Comparison of ENCODE assay signal across 9 mouse cellular contexts in the genomic region with DNA sequence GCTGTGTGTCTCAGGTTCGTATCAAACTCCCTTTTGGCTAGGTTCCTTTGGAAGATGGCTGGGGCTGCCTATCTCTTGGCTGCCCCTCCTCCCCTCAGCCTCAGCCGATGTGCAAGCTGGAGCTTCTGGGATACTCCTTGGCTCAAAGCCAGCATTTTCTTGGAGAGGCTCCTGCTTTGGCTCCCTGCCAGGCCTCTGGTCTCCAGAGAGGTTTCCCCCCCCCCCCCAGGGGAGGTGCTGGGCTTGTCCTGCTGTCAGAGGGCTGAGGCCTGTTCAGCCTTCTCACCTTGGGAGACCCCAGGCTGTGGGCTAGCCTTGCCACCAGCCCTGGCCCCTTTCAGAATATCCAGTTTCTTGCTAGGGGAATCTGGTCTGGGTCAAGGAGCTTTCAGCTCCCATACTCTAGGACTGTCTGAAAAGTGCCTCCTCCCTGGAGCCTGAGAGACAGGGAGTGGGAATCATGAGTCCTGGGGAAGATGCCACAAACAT. TPM values are rescaled to one million over a fixed set of nuclear protein-coding genes. Genes with fewer than 3 reads are reported as not detected.
DNase-seq lines count a peak whose midpoint lies in the region; ATAC-seq lines count a peak whose summit lies in the region.
"Had no signal": no experiment of that assay in that cellular context is flagged by ENCODE, and none has a peak within 500 bp of the region (broad histone marks: within the 10 kb centered on the region; RNA-seq: fewer than 3 reads in every experiment).

No protein-coding gene starts in this region.

- no peaks in the 10 kb centered on the region for H3K9me3 ChIP-seq in kidney, embryonic 15.5 days (replicated peaks)
- H3K9me3 ChIP-seq in forebrain, embryonic 11.5 days (ENCODE audit: control insufficient read depth, low read length), result no peaks in the 10 kb centered on the region
- H3K9me3 ChIP-seq in hindbrain, embryonic 12.5 days (replicated peaks), result no peaks in the 10 kb centered on the region
- no peaks in the 10 kb centered on the region for H3K9me3 ChIP-seq in midbrain, embryonic 11.5 days (ENCODE audit: control insufficient read depth, low read length)

- H3K4me3 ChIP-seq in kidney, embryonic 15.5 days (replicated peaks), result no peak overlapping the region
- H3K4me3 ChIP-seq in forebrain, embryonic 11.5 days (ENCODE audit: low read depth, low read length), result no peak overlapping the region
- no peak overlapping the region for H3K4me3 ChIP-seq in hindbrain, embryonic 12.5 days
- H3K4me3 ChIP-seq in midbrain, embryonic 11.5 days (ENCODE audit: low read depth, low read length), result no peak overlapping the region
- H3K4me3 ChIP-seq: myocyte had no signal

- peaks cover 8% of the 10 kb centered on the region for H3K4me1 ChIP-seq in kidney, embryonic 15.5 days
- peaks cover 81% of the 10 kb centered on the region for H3K4me1 ChIP-seq in forebrain, embryonic 11.5 days (replicated peaks; ENCODE audit: control insufficient read depth, insufficient read depth, low read length)
- H3K4me1 ChIP-seq in hindbrain, embryonic 12.5 days, result peaks cover 97% of the 10 kb centered on the region
- H3K4me1 ChIP-seq in midbrain, embryonic 11.5 days (ENCODE audit: control insufficient read depth, insufficient read depth, low read length), result peaks cover 54% of the 10 kb centered on the region

- H3K9ac ChIP-seq in kidney, embryonic 15.5 days, result no peak overlapping the region
- peak overlapping the region; percentile 1 for H3K9ac ChIP-seq in forebrain, embryonic 11.5 days (ENCODE audit: low read length)
- H3K9ac ChIP-seq in hindbrain, embryonic 12.5 days, result peak overlapping the region; percentile 44
- H3K9ac ChIP-seq in midbrain, embryonic 11.5 days (ENCODE audit: low read length), result no peak overlapping the region

- no peak overlapping the region for H3K27ac ChIP-seq in kidney, embryonic 15.5 days
- peak overlapping the region; percentile 99 for H3K27ac ChIP-seq in forebrain, embryonic 11.5 days (ENCODE audit: low read depth, low read length)
- peak overlapping the region; percentile 98 for H3K27ac ChIP-seq in hindbrain, embryonic 12.5 days
- H3K27ac ChIP-seq in midbrain, embryonic 11.5 days (ENCODE audit: low read depth, low read length), result peak overlapping the region; percentile 32; the same call in 1 of the 2 replicates

- no peak overlapping the region for H3K4me2 ChIP-seq in kidney, embryonic 15.5 days
- no peak overlapping the region for H3K4me2 ChIP-seq in forebrain, embryonic 11.5 days (ENCODE audit: low read depth, low read length, severe bottlenecking)
- peak overlapping the region; percentile 21 for H3K4me2 ChIP-seq in hindbrain, embryonic 12.5 days (replicated peaks)
- no peak overlapping the region for H3K4me2 ChIP-seq in midbrain, embryonic 11.5 days

- ATAC-seq in kidney, embryonic 15.5 days (replicated peaks; ENCODE audit: low FRiP score), result no peak; the same call in 1 of the 2 replicates
- peak; percentile 20 for ATAC-seq in forebrain, embryonic 11.5 days (replicated peaks; ENCODE audit: low FRiP score)
- ATAC-seq in hindbrain, embryonic 12.5 days (ENCODE audit: low FRiP score), result peak; percentile 50
- peak; percentile 22; the same call in 1 of the 2 replicates for ATAC-seq in midbrain, embryonic 11.5 days (ENCODE audit: low FRiP score)

- peak; percentile 18 to 35 for DNase-seq in kidney, adult 8-10 months
- DNase-seq in adrenal gland, adult 8-10 months, result peak; percentile 17
- DNase-seq in forebrain, embryonic 11.5 days (ENCODE audit: low spot score), result peak; percentile 84
- no peak for DNase-seq in midbrain, embryonic 11.5 days (ENCODE audit: low spot score, missing footprints)
- DNase-seq in spleen, postnatal 36 days (ENCODE audit: low spot score in 2 of 2), result no peak
- DNase-seq in c-Kit-positive CD71-positive TER-119-positive erythroid progenitor cells, embryonic 14.5 days (ENCODE audit: low spot score), result no peak

- H3K36me3 ChIP-seq in kidney, embryonic 15.5 days, result no peaks in the 10 kb centered on the region
- no peaks in the 10 kb centered on the region; the same call in 1 of the 2 replicates for H3K36me3 ChIP-seq in forebrain, embryonic 11.5 days (ENCODE audit: control insufficient read depth, insufficient read depth, low read length)
- H3K36me3 ChIP-seq in hindbrain, embryonic 12.5 days, result peaks cover 4% of the 10 kb centered on the region; the same call in 1 of the 2 replicates
- no peaks in the 10 kb centered on the region for H3K36me3 ChIP-seq in midbrain, embryonic 11.5 days (ENCODE audit: control insufficient read depth, insufficient read depth, low read length)

- peaks cover 98% of the 10 kb centered on the region for H3K27me3 ChIP-seq in kidney, embryonic 15.5 days
- peaks cover 4% of the 10 kb centered on the region; the same call in 1 of the 2 replicates for H3K27me3 ChIP-seq in forebrain, embryonic 11.5 days (ENCODE audit: control insufficient read depth, insufficient read depth, low read length)
- H3K27me3 ChIP-seq in hindbrain, embryonic 12.5 days, result peaks cover 19% of the 10 kb centered on the region
- H3K27me3 ChIP-seq in midbrain, embryonic 11.5 days (ENCODE audit: control insufficient read depth, insufficient read depth, low read length), result peaks cover 38% of the 10 kb centered on the region

- 48% methylated on average over 2 of the region's 2 CpGs for WGBS in kidney, embryonic 15.5 days
- 28% methylated on average over 2 of the region's 2 CpGs for WGBS in forebrain, embryonic 11.5 days
- 3% methylated on average over 2 of the region's 2 CpGs for WGBS in hindbrain, embryonic 12.5 days
- WGBS in midbrain, embryonic 11.5 days, result 44% methylated on average over 2 of the region's 2 CpGs

RNA-seq across cellular contexts. Expression of gene Polg, which starts 54.1 kb away (rescaled TPM):
- polyA plus RNA-seq in kidney, embryonic 15.5 days (2015; fragmentation: Nextera tagmentation; extraction: Ambion mirVana), result 32.9 and 36.7 TPM in 2 replicates
- total RNA-seq in adrenal gland, adult 8-10 months (2022), result 10 to 100 TPM; 73.6 to 86.6 (median 84.0) TPM
- polyA plus RNA-seq in forebrain, embryonic 11.5 days (2014; fragmentation: Nextera tagmentation; extraction: Ambion mirVana), result 48.2 and 48.5 TPM in 2 replicates
- polyA plus RNA-seq in hindbrain, embryonic 12.5 days (2016; fragmentation: Nextera tagmentation; extraction: Ambion mirVana), result 40.1 and 42.0 TPM in 2 replicates
- polyA plus RNA-seq in midbrain, embryonic 11.5 days (2014; fragmentation: Nextera tagmentation; extraction: Ambion mirVana), result 24.0 and 26.7 TPM in 2 replicates

Comparison
In these comparisons a context has a peak if more than half of its experiments do, and no peak if none do; other contexts are left out.
1. DNase-seq: peak in kidney, adult 8-10 months (2 of 2), adrenal gland, adult 8-10 months (single experiment) and forebrain, embryonic 11.5 days (single experiment); none in midbrain, embryonic 11.5 days (single experiment), spleen, postnatal 36 days (0 of 2) and c-Kit-positive CD71-positive TER-119-positive erythroid progenitor cells, embryonic 14.5 days (single experiment).
2. H3K9ac ChIP-seq: peak in forebrain, embryonic 11.5 days (single experiment) and hindbrain, embryonic 12.5 days (single experiment); none in kidney, embryonic 15.5 days (single experiment) and midbrain, embryonic 11.5 days (single experiment).